Mouse (Mus musculus): ENCODE data around the gene Kmt2b. TPM values are rescaled to one million over a fixed set of nuclear protein-coding genes. Genes with fewer than 3 reads are reported as not detected.

Gene Kmt2b
- total and polyA plus RNA-seq, 3 experiments: 15.6 to 48.2 TPM; not detected in 1

DNA sequence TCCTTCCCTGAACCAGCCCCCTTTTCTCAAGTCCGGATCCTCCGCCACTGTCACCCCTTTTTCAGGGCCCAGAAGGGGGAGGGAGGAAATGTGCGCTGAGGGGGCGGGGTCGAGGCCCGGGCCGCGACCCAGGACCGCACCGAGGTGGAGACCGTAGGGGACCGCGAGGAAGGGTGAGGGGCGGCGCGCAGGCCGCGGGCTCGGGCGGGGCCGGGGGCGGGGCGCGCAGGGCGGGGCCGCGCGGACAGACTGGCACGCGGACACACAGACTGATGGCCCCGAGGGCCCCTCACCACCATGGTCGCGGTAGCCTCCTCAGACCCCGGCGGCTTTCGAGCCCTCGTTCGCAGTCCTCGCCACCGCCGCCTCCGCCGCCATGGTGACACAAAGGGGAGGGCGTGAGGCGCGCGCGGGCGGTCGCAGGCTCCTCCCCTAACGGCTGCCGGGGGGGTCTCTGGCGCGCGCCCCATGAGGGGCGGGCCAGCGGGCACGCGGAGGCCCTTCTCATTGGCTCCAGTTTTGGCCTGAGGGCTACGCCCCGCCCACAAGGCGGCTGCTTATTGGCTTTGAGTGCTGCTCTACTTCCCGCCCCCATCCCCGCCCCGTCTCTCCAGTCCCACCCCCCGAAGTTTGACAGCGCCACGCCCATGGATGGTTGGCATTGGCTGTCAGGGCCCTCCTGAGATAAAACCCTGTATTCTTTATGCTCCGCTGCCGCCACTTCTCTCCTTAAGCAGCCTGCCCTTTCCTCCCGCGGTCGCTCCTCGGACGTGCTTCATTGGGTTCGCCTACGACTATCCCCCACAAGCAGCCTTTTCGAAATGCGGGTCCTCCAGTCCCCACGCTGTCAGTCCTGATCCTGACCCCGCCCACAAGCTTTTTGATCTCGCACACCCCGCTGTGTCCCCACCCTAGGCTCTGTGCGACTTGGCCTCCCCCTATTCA, 53.6 kb downstream of the Kmt2b start, which contains the start of gene Arhgap33:
TSS of gene Arhgap33 (minus strand) at position 428 of the 945 bp plus-strand sequence.
- peak within 1 kb of the TSS; percentile 82 for H3K27ac ChIP-seq (ENCODE audit: control insufficient read depth, low read depth, low read length)
- DNase-seq (ENCODE audit: low read depth, low spot score): peak; percentile 98
- no peaks in the 10 kb centered on the region for H3K27me3 ChIP-seq (ENCODE audit: control insufficient read depth in 1 of 2, insufficient read depth in 2 of 2, low read length in 2 of 2)
- peaks cover 0 to 15% of the 10 kb centered on the region in 2 experiments; a peak in 2 of 4 replicates for H3K4me1 ChIP-seq (ENCODE audit: control insufficient read depth in 1 of 2, insufficient read depth in 2 of 2, low read length in 2 of 2)
- TF ChIP-seq MXI1 (IDR thresholded peaks at IDR 0.05; ENCODE audit: low read depth, low read length) (peak; percentile 59), NELFE (IDR thresholded peaks at IDR 0.05; ENCODE audit: low read depth, low read length) (peak; percentile 53), GABPA (IDR thresholded peaks at IDR 0.05; ENCODE audit: low read depth, low read length) (no peak), BHLHE40 (IDR thresholded peaks at IDR 0.05; ENCODE audit: borderline replicate concordance, low read depth, low read length) (0 out of 2 replicates have a peak, but pooled peaks have one; percentile 2), HCFC1 (IDR thresholded peaks at IDR 0.05; ENCODE audit: low read depth, low read length) (peak; percentile 49; the same call in 1 of the 2 replicates), ZKSCAN1 (IDR thresholded peaks at IDR 0.05; ENCODE audit: low read depth, low read length) (no peak), CHD1 (IDR thresholded peaks at IDR 0.05; ENCODE audit: low read depth, low read length) (no peak), CHD2 (IDR thresholded peaks at IDR 0.05; ENCODE audit: low read length) (no peak), TBP (IDR thresholded peaks at IDR 0.05; ENCODE audit: low read depth, low read length) (peak; percentile 38; the same call in 1 of the 2 replicates), USF1 (IDR thresholded peaks at IDR 0.05; ENCODE audit: low read depth, low read length) (peak; percentile 31; the same call in 1 of the 2 replicates), POLR2AphosphoS5 (IDR thresholded peaks at IDR 0.05; ENCODE audit: borderline replicate concordance, low read depth, low read length) (no peak), ZC3H11A (IDR thresholded peaks at IDR 0.05; ENCODE audit: low read depth, low read length) (no peak), ZNF384 (IDR thresholded peaks at IDR 0.05; ENCODE audit: low read depth, low read length) (no peak), GATA1 (IDR thresholded peaks at IDR 0.05; ENCODE audit: low read depth, low read length) (no peak), RAD21 (IDR thresholded peaks at IDR 0.05; ENCODE audit: low read depth, low read length) (no peak), RCOR1 (IDR thresholded peaks at IDR 0.05; ENCODE audit: low read depth, low read length) (no peak), MYB (IDR thresholded peaks at IDR 0.05; ENCODE audit: low read depth, low read length) (peak; percentile 82), ZMIZ1 (IDR thresholded peaks at IDR 0.05; ENCODE audit: low read depth, low read length) (peak; percentile 48; the same call in 1 of the 2 replicates), POLR2A (IDR thresholded peaks at IDR 0.05; ENCODE audit: control insufficient read depth in 1 of 2, insufficient read depth in 1 of 2, low read depth in 1 of 2, low read length in 2 of 2, poor library complexity in 1 of 2) (peak in 1 of 2 experiments; percentile 75; a peak in 2 of 4 replicates), NRF1 (IDR thresholded peaks at IDR 0.05; ENCODE audit: insufficient read depth, low read depth, low read length, poor library complexity, severe bottlenecking) (0 out of 2 replicates have a peak, but pooled peaks have one; percentile 21), MAZ (IDR thresholded peaks at IDR 0.05; ENCODE audit: low read depth, low read length) (peak; percentile 95; the same call in 1 of the 2 replicates), MEF2A (IDR thresholded peaks at IDR 0.05; ENCODE audit: extremely low read depth, insufficient replicate concordance, low read depth, low read length, poor library complexity, severe bottlenecking) (no peak), KAT2A (conservative IDR thresholded peaks at IDR 0.05; ENCODE audit: low read depth, low read length) (no peak), EP300 (IDR thresholded peaks at IDR 0.05; ENCODE audit: low read depth in 1 of 2, low read length in 2 of 2) (peak; percentile 26 to 55; a peak in 2 of 4 replicates), ELF1 (IDR thresholded peaks at IDR 0.05; ENCODE audit: low read depth, low read length) (peak; percentile 17; the same call in 1 of the 2 replicates), MAX (IDR thresholded peaks at IDR 0.05; ENCODE audit: low read length) (peak; percentile 68), SIN3A (IDR thresholded peaks at IDR 0.05; ENCODE audit: low read length) (peak; percentile 69)
- H3K9me3 ChIP-seq (replicated peaks; ENCODE audit: insufficient read depth, low read length): no peaks in the 10 kb centered on the region
- H3K36me3 ChIP-seq (ENCODE audit: control insufficient read depth in 1 of 2, insufficient read depth in 2 of 2, low read length in 2 of 2): peaks cover 0 to 13% of the 10 kb centered on the region in 2 experiments; a peak in 2 of 4 replicates
- peak within 1 kb of the TSS; percentile 85 to 96 for H3K4me3 ChIP-seq (ENCODE audit: control insufficient read depth in 1 of 2, insufficient read depth in 1 of 2, low read depth in 2 of 2, low read length in 2 of 2)
- H3K79me2 ChIP-seq (ENCODE audit: control insufficient read depth, insufficient read depth, low read length, poor library complexity): no peaks in the 10 kb centered on the region; the same call in 1 of the 2 replicates
- H3K9ac ChIP-seq (ENCODE audit: control insufficient read depth, low read depth, low read length, poor library complexity, severe bottlenecking): peak within 1 kb of the TSS; percentile 92
